Mouse (Mus musculus) bone marrow, adult 2 months (tissue): ENCODE results near the gene Mia. TPM values are rescaled to one million over a fixed set of nuclear protein-coding genes. Genes with fewer than 3 reads are reported as not detected.

ENCODE experiments used
- H3K27ac ChIP-seq: fragments of 200-500 bp; 2 replicates; pipeline ENCODE4 v1.5.1; 2012; ENCODE audit warnings: low read depth, mild to moderate bottlenecking, control low read depth, inconsistent platforms, low read length; ENCODE audit not compliant: control insufficient read depth, poor library complexity, insufficient read depth
- H3K4me1 ChIP-seq: fragments of 200-500 bp; 2 replicates; pipeline ENCODE4 v1.6.1; 2011; ENCODE audit warnings: low read length; ENCODE audit not compliant: control insufficient read depth, insufficient read depth
- H3K4me3 ChIP-seq: fragments of 200-500 bp; replicated peaks from 2 replicates; pipeline ENCODE3; 2011; ENCODE audit warnings: mild to moderate bottlenecking, low read depth, low read length, control low read depth; ENCODE audit not compliant: control insufficient read depth
- CTCF ChIP-seq: fragments of 200-500 bp; IDR thresholded peaks from 2 replicates; pipeline ENCODE4 v1.5.1; 2011; ENCODE audit warnings: low read length, control low read depth; ENCODE audit not compliant: control insufficient read depth, insufficient read depth
- POLR2A ChIP-seq: fragments of 200-500 bp; IDR thresholded peaks from 2 replicates; pipeline ENCODE4 v1.6.1; 2011; ENCODE audit warnings: low read depth, mild to moderate bottlenecking, control low read depth, low read length, borderline replicate concordance; ENCODE audit not compliant: control insufficient read depth
- WGBS: fragments of 180-500 bp; shearing (Covaris S2); methylation state at CpG from one replicate; pipeline ENCODE4 v1.1.7; 2018; 5-methylcytosine and 5-hydroxymethylcytosine counted together
- polyA plus RNA-seq: library from polyadenylated mRNA; stranded (reverse); fragments of >200 nt; gene quantifications from 2 replicates; pipeline ENCODE4 v1.2.4, GENCODE M21; 2011; ENCODE audit warnings: low replicate concordance; ENCODE audit not compliant: missing spikeins, insufficient read depth, insufficient read length

Gene Mia
- polyA plus RNA-seq, 1 experiment, result not detected

- peak within 1 kb of the TSS; percentile 88 for H3K4me3 ChIP-seq
- TF ChIP-seq CTCF (no peak), POLR2A (0 out of 2 replicates have a peak, but pooled peaks have one; percentile 34)
- 1% methylated on average over 61 of the region's 61 CpGs for WGBS
- H3K4me1 ChIP-seq, result peaks cover 6% of the 10 kb centered on the region
- H3K27ac ChIP-seq, result peak within 1 kb of the TSS; percentile 99
Observed at GRCm38 (mm10) chr7:27166614-27167474, 14.1 kb downstream of the Mia start, which contains the start of gene Egln2. Gene Egln2, minus strand, starts transcription at chr7:27166802.

DNA sequence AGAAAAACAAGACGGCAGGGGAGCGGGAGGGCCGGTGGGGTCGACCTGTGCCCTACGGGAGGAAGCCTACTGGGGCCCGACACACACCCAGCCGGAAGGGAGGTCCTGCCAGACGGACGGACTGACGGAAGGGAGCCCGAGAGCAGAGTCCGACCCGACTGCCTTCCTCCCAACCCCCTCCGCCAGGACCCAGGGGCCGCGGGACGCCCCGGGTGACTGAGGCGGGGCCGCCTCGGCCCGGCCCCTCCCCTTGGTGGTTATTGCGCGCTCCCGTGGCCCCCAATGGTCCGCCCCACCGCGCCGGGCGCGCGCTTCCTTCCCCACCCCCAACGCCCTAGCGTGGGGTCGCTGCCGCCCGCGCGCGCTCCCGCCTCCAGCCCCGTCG lies 14.7 kb downstream of the Mia start:
- no peak for TF ChIP-seq CTCF
- TF ChIP-seq POLR2A, result peak; percentile 36; the same call in 1 of the 2 replicates
- Histone ChIP-seq H3K4me1 (peaks cover 6% of the 10 kb centered on the region), H3K27ac (peak overlapping the region; percentile 99), H3K4me3 (peak overlapping the region; percentile 88)
- under 1% methylated on average over 33 of the region's 43 CpGs for WGBS

DNA sequence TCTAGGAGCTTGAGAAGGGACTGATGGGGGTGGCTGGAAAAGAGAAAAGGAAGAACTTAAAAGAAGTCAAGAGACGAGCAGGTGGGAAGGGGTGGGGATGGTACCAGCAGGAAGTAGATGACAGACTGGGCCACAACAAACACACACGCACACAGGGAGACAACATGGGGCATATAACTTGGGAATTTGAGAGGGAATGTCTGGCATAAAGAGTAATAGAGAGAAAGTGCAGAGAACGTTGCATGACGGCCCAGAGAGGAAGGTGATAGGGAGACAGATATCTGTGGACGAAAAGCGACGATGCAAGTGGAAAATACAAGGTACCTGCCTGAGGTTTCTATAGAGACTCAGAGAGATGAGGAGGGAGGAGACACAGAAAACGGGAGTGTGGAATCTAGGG lies 15.3 kb downstream of the Mia start:
- Histone ChIP-seq H3K4me1 (peaks cover 6% of the 10 kb centered on the region), H3K4me3 (peak overlapping the region; percentile 88), H3K27ac (peak overlapping the region; percentile 99)
- TF ChIP-seq CTCF, result no peak
- no peak for TF ChIP-seq POLR2A
- 1% methylated on average over 8 of the region's 8 CpGs for WGBS

- 80% methylated on average over 23 of the region's 23 CpGs for WGBS
- H3K4me1 ChIP-seq, result peaks cover 6% of the 10 kb centered on the region
- H3K4me3 ChIP-seq, result peak overlapping the region; percentile 88
- no peak overlapping the region for H3K27ac ChIP-seq
- TF ChIP-seq POLR2A (no peak), CTCF (no peak)
Observed at GRCm38 (mm10) chr7:27165007-27165655, 15.8 kb downstream of the Mia start.

DNA sequence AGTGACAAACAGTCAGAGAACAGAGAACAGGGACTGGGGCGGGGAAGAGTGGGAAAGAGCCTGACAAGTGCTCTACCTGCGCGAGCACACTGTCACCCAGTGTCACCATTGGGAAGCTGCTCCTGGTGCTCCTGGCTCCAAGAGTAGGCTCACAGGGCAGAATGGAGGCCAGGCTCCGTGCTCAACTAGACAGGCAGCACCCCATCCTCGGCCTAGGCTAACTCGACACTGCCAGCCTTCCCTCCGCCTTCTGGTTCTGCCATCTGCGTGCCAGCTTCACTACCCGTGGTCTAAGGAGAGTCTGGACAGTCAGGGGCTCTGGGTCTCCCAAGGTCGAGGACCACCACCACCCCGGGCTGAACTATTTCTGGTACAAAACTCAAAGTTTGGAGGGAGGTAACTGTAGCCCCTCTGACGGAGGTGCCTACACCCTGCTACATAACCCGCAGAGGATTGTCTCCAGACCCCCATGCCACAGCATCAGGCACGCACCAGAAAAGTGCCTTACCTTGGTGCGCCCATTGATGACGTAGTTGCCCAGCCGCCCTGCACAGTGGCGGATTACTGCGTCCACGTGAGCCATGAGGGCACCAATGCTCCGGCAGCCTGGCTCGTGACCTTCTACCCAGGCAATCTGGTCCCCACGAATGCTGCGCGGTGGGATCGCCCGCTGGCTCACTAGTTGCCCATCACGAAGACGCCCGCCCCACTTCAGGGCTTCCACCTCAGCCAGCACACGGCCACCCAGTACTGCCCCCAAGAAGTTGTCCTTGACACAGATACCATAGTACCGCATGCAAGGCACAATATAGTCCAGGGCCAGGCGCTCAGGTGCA lies 16.6 kb downstream of the Mia start:
- TF ChIP-seq CTCF (no peak), POLR2A (no peak)
- WGBS, result 91% methylated on average over 33 of the region's 33 CpGs
- peaks cover 6% of the 10 kb centered on the region for H3K4me1 ChIP-seq
- no peak overlapping the region for H3K4me3 ChIP-seq
- H3K27ac ChIP-seq, result no peak overlapping the region

DNA sequence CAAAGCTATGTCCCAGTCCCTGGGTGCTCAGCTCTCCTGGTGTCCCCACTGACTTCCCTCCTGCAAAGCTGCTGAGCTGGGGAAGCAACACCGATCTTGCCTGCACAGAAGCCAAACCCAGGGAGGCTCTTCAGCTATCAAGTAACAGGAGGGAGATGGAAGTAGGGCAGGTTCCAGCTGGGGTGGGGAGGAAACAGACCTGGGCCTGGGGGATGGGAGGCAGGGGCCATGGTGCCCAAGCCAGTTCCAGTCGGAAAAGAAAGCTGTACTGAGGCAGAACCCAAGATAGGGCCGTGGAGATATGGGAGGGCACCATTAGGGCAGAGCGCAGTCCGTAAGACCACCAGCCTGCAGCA lies 17.5 kb downstream of the Mia start:
- H3K4me1 ChIP-seq, result peaks cover 6% of the 10 kb centered on the region
- H3K4me3 ChIP-seq, result no peak overlapping the region
- 79% methylated on average over 5 of the region's 5 CpGs for WGBS

GRCm38 (mm10) chr7:27162780-27163449 lies 18.0 kb downstream of the Mia start:
- H3K4me1 ChIP-seq, result peaks cover 4% of the 10 kb centered on the region
- WGBS, result 79% methylated on average over 5 of the region's 5 CpGs
- no peak overlapping the region for H3K27ac ChIP-seq
- H3K4me3 ChIP-seq, result no peak overlapping the region
- no peak for TF ChIP-seq POLR2A
- TF ChIP-seq CTCF, result no peak

More for the DNA sequence above, 17.5 kb downstream of the Mia start:
- TF ChIP-seq CTCF, result no peak
- TF ChIP-seq POLR2A, result no peak
- no peak overlapping the region for H3K27ac ChIP-seq
